Mouse (Mus musculus) G1E-ER4 (cell line): ENCODE measurements around the gene Gm49378. TPM values are rescaled to one million over a fixed set of nuclear protein-coding genes. Genes with fewer than 3 reads are reported as not detected.

Experiments
- GATA1 ChIP-seq: IDR thresholded peaks from one replicate; pipeline ENCODE4 v1.8.0; 2012; ENCODE audit warnings: low read length, inconsistent platforms
- polyA plus RNA-seq: library from polyadenylated mRNA; stranded (reverse); fragments of >175 nt; gene quantifications from 2 replicates; pipeline ENCODE4 v1.2.3, GENCODE M21; 2012

Gm49378 gene
- polyA plus RNA-seq, 1 experiment: not detected

DNA sequence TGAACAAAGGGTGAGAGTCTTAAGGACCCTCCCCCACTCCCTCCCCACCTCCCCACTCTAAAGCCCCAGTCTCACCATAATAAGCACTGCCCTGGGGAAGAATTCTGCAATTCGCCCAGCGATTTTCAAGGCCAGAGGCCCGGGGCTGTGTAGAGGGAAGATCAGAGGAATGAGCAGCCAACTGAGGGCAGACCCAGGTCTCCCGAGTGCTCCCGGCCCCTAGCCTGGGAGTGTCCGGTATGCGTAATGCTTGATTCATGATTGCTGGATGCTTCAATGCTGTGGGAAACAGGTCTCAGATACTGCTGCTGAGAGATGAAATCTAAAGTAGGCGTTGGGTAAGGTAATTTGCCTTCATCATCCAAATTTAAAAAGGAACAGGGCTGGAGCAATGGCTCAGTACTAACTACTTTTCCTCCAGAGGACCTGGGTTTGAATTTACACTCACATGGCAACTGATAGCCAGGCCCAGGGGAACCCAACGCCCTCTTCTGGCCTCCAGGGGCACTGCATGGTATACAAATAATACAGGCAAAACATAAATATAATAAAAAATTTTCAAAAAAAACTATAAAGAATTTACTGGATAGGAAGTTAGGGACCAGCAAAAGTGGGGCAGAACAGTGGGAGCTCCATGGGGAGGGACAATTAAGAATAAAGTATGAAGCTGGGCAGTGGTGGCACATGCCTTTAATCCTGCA lies 55.6 kb downstream of the Gm49378 start:
- no peak for TF ChIP-seq GATA1

DNA sequence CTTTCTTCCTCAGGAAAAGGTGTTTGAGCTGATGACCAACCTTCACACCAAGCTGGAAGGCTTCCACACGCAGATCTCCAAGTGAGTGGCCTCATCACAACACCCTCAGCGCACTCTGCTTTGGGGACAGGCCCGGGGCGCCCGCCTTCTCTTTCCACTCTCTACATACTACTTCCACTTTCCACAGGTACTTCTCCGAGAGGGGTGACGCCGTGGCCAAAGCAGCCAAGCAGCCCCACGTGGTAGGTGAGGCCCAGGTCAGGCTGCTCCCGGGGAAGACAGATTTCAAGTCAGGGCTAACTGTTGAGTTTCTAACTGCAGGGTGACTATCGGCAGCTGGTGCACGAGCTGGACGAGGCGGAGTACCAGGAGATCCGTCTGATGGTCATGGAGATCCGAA lies 57.0 kb downstream of the Gm49378 start:
- TF ChIP-seq GATA1: no peak

DNA sequence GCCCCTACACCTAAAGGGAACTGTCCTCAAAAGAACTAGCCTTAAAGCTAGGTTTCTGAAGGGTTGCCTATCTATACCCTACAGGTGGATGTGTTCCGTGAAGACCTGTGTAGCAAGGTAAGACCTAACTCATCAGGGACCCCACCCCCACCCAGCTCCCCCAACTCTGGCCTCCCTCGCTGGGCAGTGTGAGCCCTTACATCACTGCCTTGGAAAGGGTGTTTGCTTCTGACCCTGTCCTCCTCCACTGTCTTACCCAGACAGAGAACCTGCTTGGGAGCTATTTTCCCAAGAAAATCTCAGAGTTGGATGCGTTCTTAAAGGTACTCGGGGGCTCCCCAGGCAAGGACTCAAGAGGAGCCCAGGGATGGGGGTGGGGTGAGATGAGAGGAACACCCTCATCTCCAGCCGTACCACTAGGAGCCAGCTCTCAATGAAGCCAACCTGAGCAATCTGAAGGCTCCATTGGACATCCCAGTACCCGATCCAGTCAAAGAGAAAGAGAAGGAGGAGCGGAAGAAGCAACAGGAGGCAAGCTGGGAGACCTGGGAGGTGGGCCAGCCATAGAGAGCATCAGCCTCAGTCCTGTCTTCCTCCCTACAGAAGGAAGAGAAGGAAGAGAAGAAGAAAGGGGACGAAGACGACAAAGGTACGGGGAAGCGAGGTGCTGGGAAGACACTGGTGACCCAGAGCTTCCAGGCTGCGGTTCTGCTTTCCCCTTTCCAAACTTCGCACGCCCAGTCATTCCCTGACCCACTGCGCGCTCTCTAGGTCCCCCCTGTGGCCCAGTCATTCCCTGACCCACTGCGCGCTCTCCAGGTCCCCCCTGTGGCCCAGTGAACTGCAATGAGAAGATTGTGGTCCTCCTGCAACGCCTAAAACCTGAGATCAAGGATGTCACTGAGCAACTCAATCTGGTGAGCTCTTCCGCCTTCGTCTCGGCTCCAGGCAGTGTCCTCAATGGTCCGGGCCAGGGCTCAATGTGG lies 57.9 kb downstream of the Gm49378 start:
- no peak for TF ChIP-seq GATA1

Other genes with a start within 250 kb of the Gm49378 start
- gene Dhrs4, start 159.1 kb downstream of the Gm49378 start, polyA plus RNA-seq: 70.2 and 97.5 TPM in 2 replicates
- 5.7 and 6.3 TPM in 2 replicates for gene Carmil3, start 147.2 kb downstream of the Gm49378 start, polyA plus RNA-seq
- gene Cpne6, start 127.5 kb downstream of the Gm49378 start, polyA plus RNA-seq: 0.09 TPM in 1 of 2 replicates, not detected in the other
- not detected in 2 replicates for gene Nrl, start 112.9 kb downstream of the Gm49378 start, polyA plus RNA-seq
- gene Pck2, start 97.6 kb downstream of the Gm49378 start, polyA plus RNA-seq: 36.2 and 48.8 TPM in 2 replicates
- gene Dcaf11, start 77.9 kb downstream of the Gm49378 start, polyA plus RNA-seq: 39.9 and 43.0 TPM in 2 replicates
- 0.41 TPM in 1 of 2 replicates, not detected in the other for gene A730061H03Rik, start 77.5 kb downstream of the Gm49378 start, polyA plus RNA-seq
- not detected in 2 replicates for gene Fitm1, start 62.3 kb downstream of the Gm49378 start, polyA plus RNA-seq
- 110 and 154 TPM in 2 replicates for gene Psme1, start 59.8 kb downstream of the Gm49378 start, polyA plus RNA-seq
- gene Emc9, start 52.6 kb downstream of the Gm49378 start, polyA plus RNA-seq: 21.8 and 22.3 TPM in 2 replicates
- gene Psme2, start 46.8 kb downstream of the Gm49378 start, polyA plus RNA-seq: 36.7 and 49.5 TPM in 2 replicates
- gene Rnf31, start 46.2 kb downstream of the Gm49378 start, polyA plus RNA-seq: 27.7 and 31.5 TPM in 2 replicates
- gene Irf9, start 34.3 kb downstream of the Gm49378 start, polyA plus RNA-seq: 18.0 and 38.7 TPM in 2 replicates
- gene Rec8, start 19.9 kb downstream of the Gm49378 start, polyA plus RNA-seq: 51.2 and 93.7 TPM in 2 replicates
- 50.5 and 123 TPM in 2 replicates for gene Ipo4, start 1.9 kb downstream of the Gm49378 start, polyA plus RNA-seq
- gene Tm9sf1, start 5.9 kb upstream of the Gm49378 start, polyA plus RNA-seq: 14.7 and 17.9 TPM in 2 replicates
- gene Tssk4, start 12.3 kb upstream of the Gm49378 start, polyA plus RNA-seq: 0.24 TPM in 2 replicates
- 13.0 and 22.6 TPM in 2 replicates for gene Mdp1, start 22.6 kb upstream of the Gm49378 start, polyA plus RNA-seq
- 24.5 and 33.3 TPM in 2 replicates for gene Gmpr2, start 34.0 kb upstream of the Gm49378 start, polyA plus RNA-seq
- 115 and 142 TPM in 2 replicates for gene Nedd8, start 34.2 kb upstream of the Gm49378 start, polyA plus RNA-seq
- 44.5 and 52.2 TPM in 2 replicates for gene Tinf2, start 43.9 kb upstream of the Gm49378 start, polyA plus RNA-seq
- 7.5 and 9.0 TPM in 2 replicates for gene Tgm1, start 76.0 kb upstream of the Gm49378 start, polyA plus RNA-seq
- 19.2 and 26.8 TPM in 2 replicates for gene Rabggta, start 84.4 kb upstream of the Gm49378 start, polyA plus RNA-seq
- gene Dhrs1, start 107.8 kb upstream of the Gm49378 start, polyA plus RNA-seq: 2.0 and 3.8 TPM in 2 replicates
- 49.1 and 80.2 TPM in 2 replicates for gene Nop9, start 107.8 kb upstream of the Gm49378 start, polyA plus RNA-seq
- not detected in 2 replicates for gene Cideb, start 120.6 kb upstream of the Gm49378 start, polyA plus RNA-seq
- gene Ltb4r2, start 123.5 kb upstream of the Gm49378 start, polyA plus RNA-seq: not detected in 2 replicates
- 0.21 TPM in 1 of 2 replicates, not detected in the other for gene Ltb4r1, start 128.1 kb upstream of the Gm49378 start, polyA plus RNA-seq
- gene Adcy4, start 146.2 kb upstream of the Gm49378 start, polyA plus RNA-seq: 0.01 and 0.06 TPM in 2 replicates
- gene Ripk3, start 151.0 kb upstream of the Gm49378 start, polyA plus RNA-seq: 0.28 and 0.29 TPM in 2 replicates
- gene Nfatc4, start 185.2 kb upstream of the Gm49378 start, polyA plus RNA-seq: 0.04 TPM in 1 of 2 replicates, not detected in the other
- gene Nynrin, start 216.1 kb upstream of the Gm49378 start, polyA plus RNA-seq: 0.05 and 0.06 TPM in 2 replicates
- 0.08 and 0.09 TPM in 2 replicates for gene Cbln3, start 246.5 kb upstream of the Gm49378 start, polyA plus RNA-seq
- 15.0 and 15.8 TPM in 2 replicates for gene Khnyn, start 247.1 kb upstream of the Gm49378 start, polyA plus RNA-seq